Mouse (Mus musculus): Measurements from ENCODE around the gene Nebl. TPM values are rescaled to one million over a fixed set of nuclear protein-coding genes. Genes with fewer than 3 reads are reported as not detected.

Nebl gene
- total RNA-seq, 1 experiment from 2014 or later = 0.38 TPM

- ATAC-seq (replicated peaks; ENCODE audit: insufficient number of reproducible peaks, low FRiP score, low TSS enrichment, poor library complexity, severe bottlenecking) = no peak
Measured at GRCm38 (mm10) chr2:17714124-17714523, 17.1 kb downstream of the Nebl start.

- no peak for ATAC-seq (replicated peaks; ENCODE audit: insufficient number of reproducible peaks, low FRiP score, low TSS enrichment, poor library complexity, severe bottlenecking)
Measured at GRCm38 (mm10) chr2:17711216-17711615, 20.0 kb downstream of the Nebl start.

- no peak for ATAC-seq (replicated peaks; ENCODE audit: insufficient number of reproducible peaks, low FRiP score, low TSS enrichment, poor library complexity, severe bottlenecking)
Measured at GRCm38 (mm10) chr2:17710083-17710482, 21.2 kb downstream of the Nebl start.

GRCm38 (mm10) chr2:17705964-17706363 is 25.3 kb downstream of the Nebl start:
- ATAC-seq (replicated peaks; ENCODE audit: insufficient number of reproducible peaks, low FRiP score, low TSS enrichment, poor library complexity, severe bottlenecking) = no peak

GRCm38 (mm10) chr2:17705426-17705825 is 25.8 kb downstream of the Nebl start:
- ATAC-seq (replicated peaks; ENCODE audit: insufficient number of reproducible peaks, low FRiP score, low TSS enrichment, poor library complexity, severe bottlenecking) = no peak

GRCm38 (mm10) chr2:17703170-17703512 is 28.1 kb downstream of the Nebl start:
- ATAC-seq (replicated peaks; ENCODE audit: insufficient number of reproducible peaks, low FRiP score, low TSS enrichment, poor library complexity, severe bottlenecking) = no peak

- no peak for ATAC-seq (replicated peaks; ENCODE audit: insufficient number of reproducible peaks, low FRiP score, low TSS enrichment, poor library complexity, severe bottlenecking)
Measured at GRCm38 (mm10) chr2:17702481-17703169, 28.6 kb downstream of the Nebl start.

- ATAC-seq (replicated peaks; ENCODE audit: insufficient number of reproducible peaks, low FRiP score, low TSS enrichment, poor library complexity, severe bottlenecking) = no peak
Measured at GRCm38 (mm10) chr2:17698161-17699087, 32.8 kb downstream of the Nebl start.

- ATAC-seq (replicated peaks; ENCODE audit: insufficient number of reproducible peaks, low FRiP score, low TSS enrichment, poor library complexity, severe bottlenecking) = no peak
Measured at GRCm38 (mm10) chr2:17692926-17693325, 38.3 kb downstream of the Nebl start.

GRCm38 (mm10) chr2:17690264-17690663 is 41.0 kb downstream of the Nebl start:
- no peak for ATAC-seq (replicated peaks; ENCODE audit: insufficient number of reproducible peaks, low FRiP score, low TSS enrichment, poor library complexity, severe bottlenecking)

GRCm38 (mm10) chr2:17687141-17687540 is 44.1 kb downstream of the Nebl start:
- ATAC-seq (replicated peaks; ENCODE audit: insufficient number of reproducible peaks, low FRiP score, low TSS enrichment, poor library complexity, severe bottlenecking) = no peak

- ATAC-seq (replicated peaks; ENCODE audit: insufficient number of reproducible peaks, low FRiP score, low TSS enrichment, poor library complexity, severe bottlenecking) = no peak
Measured at GRCm38 (mm10) chr2:17683326-17684040, 47.8 kb downstream of the Nebl start.

- ATAC-seq (replicated peaks; ENCODE audit: insufficient number of reproducible peaks, low FRiP score, low TSS enrichment, poor library complexity, severe bottlenecking) = no peak
Measured at GRCm38 (mm10) chr2:17672156-17672555, 59.1 kb downstream of the Nebl start.

- ATAC-seq (replicated peaks; ENCODE audit: insufficient number of reproducible peaks, low FRiP score, low TSS enrichment, poor library complexity, severe bottlenecking) = no peak; the same call in 1 of the 2 replicates
Measured at GRCm38 (mm10) chr2:17671566-17671965, 59.7 kb downstream of the Nebl start.

GRCm38 (mm10) chr2:17669953-17670352 is 61.3 kb downstream of the Nebl start:
- ATAC-seq (replicated peaks; ENCODE audit: insufficient number of reproducible peaks, low FRiP score, low TSS enrichment, poor library complexity, severe bottlenecking) = no peak

- ATAC-seq (replicated peaks; ENCODE audit: insufficient number of reproducible peaks, low FRiP score, low TSS enrichment, poor library complexity, severe bottlenecking) = no peak
Measured at GRCm38 (mm10) chr2:17669000-17669399, 62.3 kb downstream of the Nebl start.

- ATAC-seq (replicated peaks; ENCODE audit: insufficient number of reproducible peaks, low FRiP score, low TSS enrichment, poor library complexity, severe bottlenecking) = no peak
Measured at GRCm38 (mm10) chr2:17658176-17658575, 73.1 kb downstream of the Nebl start.

- ATAC-seq (replicated peaks; ENCODE audit: insufficient number of reproducible peaks, low FRiP score, low TSS enrichment, poor library complexity, severe bottlenecking) = no peak
Measured at GRCm38 (mm10) chr2:17650147-17650834, 81.0 kb downstream of the Nebl start.

GRCm38 (mm10) chr2:17649728-17650127 is 81.5 kb downstream of the Nebl start:
- ATAC-seq (replicated peaks; ENCODE audit: insufficient number of reproducible peaks, low FRiP score, low TSS enrichment, poor library complexity, severe bottlenecking) = no peak
